Mouse (Mus musculus) cerebellum, adult 2 months (tissue): ENCODE measurements around the gene Mmp23.

Experiments
- CTCF ChIP-seq: fragments of 200-500 bp; IDR thresholded peaks from 2 replicates; pipeline ENCODE4 v1.5.1; 2011; ENCODE audit warnings: low read depth, mild to moderate bottlenecking, control low read depth, low read length, moderate library complexity, borderline replicate concordance; ENCODE audit not compliant: insufficient read depth
- POLR2A ChIP-seq: fragments of 200-500 bp; IDR thresholded peaks from 2 replicates; pipeline ENCODE4 v1.6.1; 2011; ENCODE audit warnings: low read length, control low read depth, borderline replicate concordance; ENCODE audit not compliant: insufficient read depth

GRCm38 (mm10) chr4:155700425-155700824, 47.2 kb upstream of the Mmp23 start:
- peak; percentile 60; the same call in 1 of the 2 replicates for TF ChIP-seq CTCF
- no peak for TF ChIP-seq POLR2A
